24 mouse cellular contexts compared by ENCODE assay signal in genomic region chr12:86387671-86388270, GRCm38 (mm10). TPM values are rescaled to one million over a fixed set of nuclear protein-coding genes. Genes with fewer than 3 reads are reported as not detected.
DNase-seq lines count a peak whose midpoint lies in the region; ATAC-seq and TF ChIP-seq lines count a peak whose summit lies in the region.
"Had no signal": no experiment of that assay in that cellular context is flagged by ENCODE, and none has a peak within 500 bp of the region (broad histone marks: within the 10 kb centered on the region; RNA-seq: fewer than 3 reads in every experiment).

No protein-coding gene starts in this region.

- ATAC-seq in hindbrain, embryonic 12.5 days (ENCODE audit: low FRiP score) = no peak
- no peak for ATAC-seq in neural tube, embryonic 13.5 days (ENCODE audit: low read depth)
- ATAC-seq in midbrain, embryonic 14.5 days (ENCODE audit: low FRiP score, low TSS enrichment) = no peak
- ATAC-seq: liver, embryonic 12.5 days; liver, postnatal 0 days had no signal

- H3K4me3 ChIP-seq in hindbrain, embryonic 12.5 days = no peak overlapping the region
- no peak overlapping the region for H3K4me3 ChIP-seq in hindbrain, embryonic 10.5 days
- no peak overlapping the region for H3K4me3 ChIP-seq in neural tube, embryonic 13.5 days
- H3K4me3 ChIP-seq in midbrain, embryonic 14.5 days (replicated peaks; ENCODE audit: low read depth, low read length) = no peak overlapping the region
- H3K4me3 ChIP-seq: layer of hippocampus, adult 2 months; limb, embryonic 13.5 days; liver, embryonic 12.5 days had no signal

- H3K4me1 ChIP-seq in hindbrain, embryonic 12.5 days = peaks cover 24% of the 10 kb centered on the region
- H3K4me1 ChIP-seq in hindbrain, embryonic 10.5 days (replicated peaks) = peaks cover 32% of the 10 kb centered on the region
- H3K4me1 ChIP-seq in neural tube, embryonic 13.5 days (replicated peaks) = peaks cover 29% of the 10 kb centered on the region
- H3K4me1 ChIP-seq in midbrain, embryonic 14.5 days (ENCODE audit: control insufficient read depth, insufficient read depth, low read length) = peaks cover 15% of the 10 kb centered on the region
- H3K4me1 ChIP-seq: liver, embryonic 12.5 days had no signal

- no peaks in the 10 kb centered on the region for H3K36me3 ChIP-seq in hindbrain, embryonic 12.5 days
- H3K36me3 ChIP-seq in hindbrain, embryonic 10.5 days = no peaks in the 10 kb centered on the region
- H3K36me3 ChIP-seq in neural tube, embryonic 13.5 days = no peaks in the 10 kb centered on the region
- no peaks in the 10 kb centered on the region for H3K36me3 ChIP-seq in midbrain, embryonic 14.5 days (ENCODE audit: control insufficient read depth, insufficient read depth, low read length)
- H3K36me3 ChIP-seq: limb, embryonic 13.5 days; liver, embryonic 12.5 days had no signal

- no peak overlapping the region for H3K4me2 ChIP-seq in hindbrain, embryonic 12.5 days (replicated peaks)
- no peak overlapping the region for H3K4me2 ChIP-seq in neural tube, embryonic 13.5 days
- no peak overlapping the region for H3K4me2 ChIP-seq in midbrain, embryonic 14.5 days (ENCODE audit: low read length)
- H3K4me2 ChIP-seq: limb, embryonic 13.5 days; liver, embryonic 12.5 days had no signal

- H3K27me3 ChIP-seq in hindbrain, embryonic 12.5 days = peaks cover 2% of the 10 kb centered on the region; the same call in 1 of the 2 replicates
- no peaks in the 10 kb centered on the region for H3K27me3 ChIP-seq in hindbrain, embryonic 10.5 days (ENCODE audit: insufficient read depth, poor library complexity, severe bottlenecking)
- peaks cover 10% of the 10 kb centered on the region; the same call in 1 of the 2 replicates for H3K27me3 ChIP-seq in neural tube, embryonic 13.5 days
- no peaks in the 10 kb centered on the region for H3K27me3 ChIP-seq in midbrain, embryonic 14.5 days (ENCODE audit: control insufficient read depth, insufficient read depth, low read length)
- H3K27me3 ChIP-seq: limb, embryonic 13.5 days had no signal

- no peak overlapping the region for H3K9ac ChIP-seq in hindbrain, embryonic 12.5 days
- H3K9ac ChIP-seq in neural tube, embryonic 13.5 days = no peak overlapping the region
- no peak overlapping the region for H3K9ac ChIP-seq in midbrain, embryonic 14.5 days (replicated peaks; ENCODE audit: low read length)
- H3K9ac ChIP-seq: limb, embryonic 13.5 days; liver, embryonic 12.5 days; liver, postnatal 0 days had no signal

- 52% methylated on average over 10 of the region's 10 CpGs for WGBS in hindbrain, embryonic 12.5 days
- 63% methylated on average over 10 of the region's 10 CpGs for WGBS in hindbrain, embryonic 10.5 days
- 35% methylated on average over 10 of the region's 10 CpGs for WGBS in neural tube, embryonic 13.5 days
- 43% methylated on average over 10 of the region's 10 CpGs for WGBS in midbrain, embryonic 14.5 days

- H3K27ac ChIP-seq in hindbrain, embryonic 12.5 days = 0 out of 2 replicates have a peak overlapping the region, but pooled peaks have one; percentile 24
- no peak overlapping the region for H3K27ac ChIP-seq in hindbrain, embryonic 10.5 days
- 0 out of 2 replicates have a peak overlapping the region, but pooled peaks have one; percentile 4 for H3K27ac ChIP-seq in neural tube, embryonic 13.5 days (replicated peaks)
- peak overlapping the region; percentile 55; the same call in 1 of the 2 replicates for H3K27ac ChIP-seq in midbrain, embryonic 14.5 days (replicated peaks; ENCODE audit: low read depth, low read length)
- H3K27ac ChIP-seq: layer of hippocampus, adult 2 months; limb, embryonic 13.5 days; liver, embryonic 12.5 days; stomach, postnatal 0 days had no signal

- no peak for TF ChIP-seq POLR2A in brain, embryonic 14.5 days (IDR thresholded peaks at IDR 0.05; ENCODE audit: borderline replicate concordance, extremely low read depth, insufficient read depth, insufficient read length, poor library complexity, severe bottlenecking)

- H3K9me3 ChIP-seq in hindbrain, embryonic 12.5 days (replicated peaks) = no peaks in the 10 kb centered on the region
- H3K9me3 ChIP-seq in hindbrain, embryonic 10.5 days = no peaks in the 10 kb centered on the region
- H3K9me3 ChIP-seq in neural tube, embryonic 13.5 days = no peaks in the 10 kb centered on the region
- H3K9me3 ChIP-seq in midbrain, embryonic 14.5 days (ENCODE audit: control insufficient read depth, low read length) = no peaks in the 10 kb centered on the region
- H3K9me3 ChIP-seq: limb, embryonic 13.5 days; liver, embryonic 12.5 days had no signal

- DNase-seq in hindbrain, embryonic 10.5 days (ENCODE audit: low spot score) = no peak
- DNase-seq in neural tube, embryonic 10.5 days (ENCODE audit: extremely low spot score, low spot score) = no peak
- peak; percentile 74 for DNase-seq in brain, embryonic 14.5 days (ENCODE audit: low read depth)
- peak; percentile 76 for DNase-seq in midbrain, embryonic 14.5 days
- DNase-seq in thymus, postnatal 10 days (ENCODE audit: low spot score in 2 of 2) = no peak
- DNase-seq in liver = no peak
- DNase-seq: adrenal gland, adult 8-10 months; cerebellum, adult 11 months; cerebellum, adult 9-10 months; cerebellum, postnatal 36 days; gastrocnemius, postnatal 10 days; kidney, adult 11 months; kidney, postnatal 36 days; liver, postnatal 0 days; lung, postnatal 36 days; right cerebral cortex, postnatal 4 days; thymus, adult 2 months; thymus, postnatal 4 days had no signal

- no peak for TF ChIP-seq CTCF in brain, embryonic 14.5 days (IDR thresholded peaks at IDR 0.05; ENCODE audit: borderline replicate concordance, extremely low read depth, insufficient read depth, insufficient read length)

RNA-seq across cellular contexts. Expression of gene Esrrb, which starts 26.9 kb away (rescaled TPM):
- 1.7 and 3.2 TPM in 2 replicates for polyA plus RNA-seq in hindbrain, embryonic 12.5 days (2016; fragmentation: Nextera tagmentation; extraction: Ambion mirVana)
- polyA plus RNA-seq in hindbrain, embryonic 10.5 days (2016; fragmentation: Nextera tagmentation; extraction: Ambion mirVana) = 0.31 and 0.71 TPM in 2 replicates
- polyA plus RNA-seq in neural tube, embryonic 13.5 days (2015; fragmentation: Nextera tagmentation; extraction: Ambion mirVana) = 2.7 and 3.0 TPM in 2 replicates
- 5.7 and 12.3 TPM in 2 replicates for polyA plus RNA-seq in brain, embryonic 14.5 days (2012; rRNA removed)
- 7.3 and 9.8 TPM in 2 replicates for polyA plus RNA-seq in midbrain, embryonic 14.5 days (2014; fragmentation: Nextera tagmentation; extraction: Ambion mirVana)

Comparison
In these comparisons a context has a peak if more than half of its experiments do, and no peak if none do; other contexts are left out.
1. DNase-seq: peak in brain, embryonic 14.5 days (single experiment) and midbrain, embryonic 14.5 days (single experiment); none in hindbrain, embryonic 10.5 days (single experiment), neural tube, embryonic 10.5 days (single experiment), thymus, postnatal 10 days (0 of 2) and liver (single experiment).